Mouse (Mus musculus): ENCODE data around the gene Vmn2r84.

DNA sequence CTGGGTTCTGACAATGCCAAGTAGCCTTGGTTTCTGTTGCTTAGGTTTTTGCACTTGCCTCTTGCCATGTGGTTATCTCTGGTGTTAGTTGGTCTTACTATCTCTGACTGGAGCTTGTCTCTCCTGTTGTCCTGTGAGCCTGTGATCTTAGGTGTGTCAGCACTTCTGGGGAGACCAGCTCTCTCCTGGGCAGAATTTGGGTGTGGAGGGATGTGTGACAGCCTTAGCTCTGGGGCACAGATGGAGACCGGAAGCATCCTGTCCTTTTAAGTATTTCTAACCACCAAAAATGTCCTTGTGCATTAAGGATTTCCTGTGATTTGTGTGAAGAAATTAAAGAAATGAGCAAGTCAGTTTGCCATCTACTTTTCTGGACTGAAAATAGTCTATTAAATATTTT lies 50.1 kb downstream of the Vmn2r84 start:
- TF ChIP-seq CTCF (IDR thresholded peaks at IDR 0.05; ENCODE audit: low read depth) (no peak), EP300 (IDR thresholded peaks at IDR 0.05; ENCODE audit: low read depth) (no peak)
